Mouse (Mus musculus) E14TG2a.4 (cell line): ENCODE measurements around the gene Trip10.

Experiments
- CTCF ChIP-seq: conservative IDR thresholded peaks from 2 replicates; pipeline ENCODE4 v1.5.1; 2014; ENCODE audit warnings: low read length
- NANOG ChIP-seq: IDR thresholded peaks from 2 replicates; pipeline ENCODE4 v1.6.1; 2014; ENCODE audit warnings: borderline replicate concordance, low read length, mixed read lengths
- POU5F1 ChIP-seq: IDR thresholded peaks from 2 replicates; pipeline ENCODE4 v1.6.1; 2014; ENCODE audit warnings: low read length, borderline replicate concordance

DNA sequence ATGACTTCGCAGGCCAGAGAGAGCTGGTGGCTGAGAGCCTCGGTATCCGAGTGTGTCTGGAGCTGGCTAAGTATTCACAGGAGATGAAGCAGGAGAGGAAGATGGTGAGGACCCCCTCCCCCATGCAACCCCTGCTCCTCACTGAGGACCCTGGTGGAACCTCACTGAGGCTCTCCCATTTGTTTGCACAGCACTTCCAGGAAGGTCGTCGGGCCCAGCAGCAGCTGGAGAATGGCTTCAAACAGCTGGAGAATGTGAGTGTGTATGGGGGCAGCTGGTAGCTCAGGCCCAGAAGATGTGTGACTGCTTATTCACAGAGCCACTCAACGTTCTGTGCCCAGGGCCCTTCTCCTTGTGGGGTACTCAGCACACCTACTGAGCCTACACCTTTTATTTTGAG, 4.1 kb downstream of the Trip10 start:
- no peak for TF ChIP-seq CTCF
- TF ChIP-seq NANOG: no peak
- TF ChIP-seq POU5F1: no peak
